Comparison of ENCODE assay signal across 21 mouse cellular contexts in genomic region chr4:138865991-138866390, GRCm38 (mm10). TPM values are rescaled to one million over a fixed set of nuclear protein-coding genes. Genes with fewer than 3 reads are reported as not detected.
DNase-seq lines count a peak whose midpoint lies in the region; ATAC-seq and TF ChIP-seq lines count a peak whose summit lies in the region.
"Had no signal": no experiment of that assay in that cellular context is flagged by ENCODE, and none has a peak within 500 bp of the region (broad histone marks: within the 10 kb centered on the region; RNA-seq: fewer than 3 reads in every experiment).

No protein-coding gene starts in this region.

- H3K4me2 ChIP-seq in CH12.LX (ENCODE audit: insufficient read depth, low read depth, poor library complexity, severe bottlenecking): peak overlapping the region; percentile 57
- peak overlapping the region; percentile 44 for H3K4me2 ChIP-seq in myocyte (ENCODE audit: low read depth)
- H3K4me2 ChIP-seq in hindbrain, embryonic 14.5 days (replicated peaks): no peak overlapping the region
- H3K4me2 ChIP-seq: embryonic facial prominence, embryonic 13.5 days; embryonic facial prominence, embryonic 15.5 days; forebrain, embryonic 12.5 days had no signal

- DNase-seq in CH12.LX (ENCODE audit: extremely low read depth) (no peak), MEL (ENCODE audit: low read depth, low spot score) (no peak)
- no peak for DNase-seq in heart, postnatal 14 days
- DNase-seq in hindbrain, embryonic 14.5 days (ENCODE audit: low spot score): no peak

- intact Hi-C loops in heart, postnatal 14 days (cut with DNase I): loop anchor here (1.0 kb wide), 1 partner anchor 18 kb away; no protein-coding TSS in a partner anchor

- H3K4me1 ChIP-seq in CH12.LX (ENCODE audit: control insufficient read depth in 1 of 2, insufficient read depth in 2 of 2) (peaks cover 4 to 5% of the 10 kb centered on the region in 2 experiments; a peak in 3 of 4 replicates), MEL (ENCODE audit: control insufficient read depth in 1 of 2, insufficient read depth in 2 of 2, low read length in 2 of 2) (peaks cover 1 to 4% of the 10 kb centered on the region in 2 experiments; a peak in 3 of 4 replicates)
- H3K4me1 ChIP-seq in hindbrain, embryonic 14.5 days (replicated peaks; ENCODE audit: control insufficient read depth, insufficient read depth, low read length): no peaks in the 10 kb centered on the region
- H3K4me1 ChIP-seq: embryonic facial prominence, embryonic 13.5 days; embryonic facial prominence, embryonic 15.5 days; forebrain, embryonic 10.5 days; forebrain, embryonic 12.5 days had no signal

- TF ChIP-seq EP300 in CH12.LX (IDR thresholded peaks at IDR 0.05; ENCODE audit: low read length): no peak
- no peak for TF ChIP-seq EP300 in MEL (IDR thresholded peaks at IDR 0.05; ENCODE audit: low read depth in 1 of 2, low read length in 2 of 2)

- H3K27ac ChIP-seq in CH12.LX (ENCODE audit: insufficient read depth, low read depth) (no peak overlapping the region), MEL (ENCODE audit: control insufficient read depth, low read depth, low read length) (no peak overlapping the region)
- no peak overlapping the region for H3K27ac ChIP-seq in hindbrain, embryonic 14.5 days
- H3K27ac ChIP-seq: embryonic facial prominence, embryonic 13.5 days; embryonic facial prominence, embryonic 15.5 days; forebrain, embryonic 10.5 days; forebrain, embryonic 12.5 days had no signal

- H3K4me3 ChIP-seq in CH12.LX (replicated peaks in 1 of 3; ENCODE audit: low read depth in 2 of 3, low read length in 2 of 3, poor library complexity in 1 of 3) (no peak overlapping the region), MEL (ENCODE audit: control insufficient read depth in 1 of 2, insufficient read depth in 1 of 2, low read depth in 2 of 2, low read length in 2 of 2) (peak overlapping the region; percentile 56 to 96), myocyte (no peak overlapping the region)
- no peak overlapping the region for H3K4me3 ChIP-seq in hindbrain, embryonic 14.5 days (replicated peaks; ENCODE audit: low read length)
- H3K4me3 ChIP-seq: embryonic facial prominence, embryonic 13.5 days; embryonic facial prominence, embryonic 15.5 days; erythroblast, embryonic 14.5 days; forebrain, embryonic 10.5 days; forebrain, embryonic 12.5 days had no signal

- TF ChIP-seq POLR2A in CH12.LX (IDR thresholded peaks at IDR 0.05; ENCODE audit: low read depth, low read length): no peak
- TF ChIP-seq POLR2A in MEL (IDR thresholded peaks at IDR 0.05; ENCODE audit: control insufficient read depth in 1 of 2, insufficient read depth in 1 of 2, low read depth in 1 of 2, low read length in 2 of 2, poor library complexity in 1 of 2): no peak
- TF ChIP-seq POLR2A in myocyte (IDR thresholded peaks at IDR 0.05; ENCODE audit: insufficient read length, low read depth): no peak

- H3ac ChIP-seq in myocyte (ENCODE audit: control insufficient read depth, insufficient read length): no peak overlapping the region

- 72% methylated on average over 6 of the region's 6 CpGs for WGBS in hindbrain, embryonic 14.5 days

- no peak for ATAC-seq in hindbrain, embryonic 14.5 days (ENCODE audit: low FRiP score)
- ATAC-seq: forebrain, embryonic 14.5 days; forebrain, embryonic 16.5 days had no signal

- dilution Hi-C loops in CH12.LX (cut with MboI; ENCODE audit: extremely low pct_ligation_motif_present, extremely low pct_unique_long_range_greater_than_20kb, low sequenced_read_pairs): no loop called here

- in situ Hi-C loops in CH12.LX (cut with MboI; ENCODE audit: low pct_ligation_motif_present, low pct_unique_long_range_greater_than_20kb, low sequenced_read_pairs): no loop called here

- TF ChIP-seq RAD21 in CH12.LX (IDR thresholded peaks at IDR 0.05; ENCODE audit: low read depth, low read length): no peak
- TF ChIP-seq RAD21 in MEL (IDR thresholded peaks at IDR 0.05; ENCODE audit: low read depth, low read length): no peak

- no peak for TF ChIP-seq CTCF in CH12.LX (conservative IDR thresholded peaks at IDR 0.05 in 1 of 2, IDR thresholded peaks at IDR 0.05 in 1 of 2; ENCODE audit: low read depth in 2 of 2, low read length in 2 of 2)
- TF ChIP-seq CTCF in MEL (IDR thresholded peaks at IDR 0.05 in 2 of 3, conservative IDR thresholded peaks at IDR 0.05 in 1 of 3; ENCODE audit: control insufficient read depth in 1 of 3, insufficient read depth in 1 of 3, low read depth in 2 of 3, low read length in 3 of 3, poor library complexity in 1 of 3, severe bottlenecking in 1 of 3): no peak

- H3K36me3 ChIP-seq in CH12.LX (replicated peaks in 1 of 2; ENCODE audit: control insufficient read depth in 1 of 2, insufficient read depth in 1 of 2, low read length in 1 of 2) (no peaks in the 10 kb centered on the region), MEL (ENCODE audit: control insufficient read depth in 1 of 2, insufficient read depth in 2 of 2, low read length in 2 of 2) (no peaks in the 10 kb centered on the region; a peak in 1 of 4 replicates), myocyte (ENCODE audit: control insufficient read depth, insufficient read depth) (no peaks in the 10 kb centered on the region)
- no peaks in the 10 kb centered on the region for H3K36me3 ChIP-seq in hindbrain, embryonic 14.5 days (replicated peaks; ENCODE audit: control insufficient read depth, insufficient read depth)
- H3K36me3 ChIP-seq: embryonic facial prominence, embryonic 13.5 days; embryonic facial prominence, embryonic 15.5 days; forebrain, embryonic 10.5 days; forebrain, embryonic 12.5 days; G1E had no signal

- no peak overlapping the region for H3K9ac ChIP-seq in CH12.LX (ENCODE audit: insufficient read depth, low read depth)
- peak overlapping the region; percentile 59 for H3K9ac ChIP-seq in MEL (ENCODE audit: control insufficient read depth, low read depth, low read length, poor library complexity, severe bottlenecking)
- H3K9ac ChIP-seq in hindbrain, embryonic 14.5 days: no peak overlapping the region
- H3K9ac ChIP-seq: embryonic facial prominence, embryonic 13.5 days; embryonic facial prominence, embryonic 15.5 days; forebrain, embryonic 12.5 days had no signal

- peaks cover 5% of the 10 kb centered on the region for H3K9me3 ChIP-seq in CH12.LX (replicated peaks; ENCODE audit: low read length)
- no peaks in the 10 kb centered on the region for H3K9me3 ChIP-seq in MEL (replicated peaks; ENCODE audit: insufficient read depth, low read length)
- peaks cover 4% of the 10 kb centered on the region; the same call in 1 of the 2 replicates for H3K9me3 ChIP-seq in hindbrain, embryonic 14.5 days (ENCODE audit: control insufficient read depth, low read length)
- H3K9me3 ChIP-seq: embryonic facial prominence, embryonic 13.5 days; embryonic facial prominence, embryonic 15.5 days; forebrain, embryonic 10.5 days; forebrain, embryonic 12.5 days; G1E had no signal

- peaks cover 80% of the 10 kb centered on the region for H3K27me3 ChIP-seq in CH12.LX (replicated peaks)
- peaks cover 0 to 1% of the 10 kb centered on the region in 2 experiments; a peak in 2 of 4 replicates for H3K27me3 ChIP-seq in MEL (ENCODE audit: control insufficient read depth in 1 of 2, insufficient read depth in 2 of 2, low read length in 2 of 2)
- no peaks in the 10 kb centered on the region for H3K27me3 ChIP-seq in myocyte (ENCODE audit: control insufficient read depth, insufficient read depth, insufficient read length)
- H3K27me3 ChIP-seq in hindbrain, embryonic 14.5 days (ENCODE audit: control insufficient read depth, insufficient read depth, low read length): no peaks in the 10 kb centered on the region
- H3K27me3 ChIP-seq: embryonic facial prominence, embryonic 15.5 days had no signal

- H3K79me2 ChIP-seq in CH12.LX (replicated peaks; ENCODE audit: control insufficient read depth, extremely low read depth, insufficient read depth, poor library complexity, severe bottlenecking) (no peaks in the 10 kb centered on the region), MEL (ENCODE audit: control insufficient read depth, insufficient read depth, low read length, poor library complexity) (no peaks in the 10 kb centered on the region), myocyte (ENCODE audit: control insufficient read depth, insufficient read depth) (no peaks in the 10 kb centered on the region)

RNA-seq across cellular contexts. Expression of gene Pla2g5, which starts 2.7 kb away (rescaled TPM):
- total RNA-seq in CH12.LX (2012; rRNA removed) (0.29 and 0.68 TPM in 2 replicates), CH12.LX (2014; rRNA removed) (not detected in 2 replicates), MEL (2012; rRNA removed) (not detected in 2 replicates)
- polyA plus RNA-seq in CH12.LX (2012; ENCODE audit: insufficient read length, low read depth) (0.25 and 0.53 TPM in 2 replicates), MEL (2012; ENCODE audit: insufficient read depth in 1 of 2, insufficient read length in 2 of 2, low read depth in 1 of 2, low replicate concordance in 2 of 2, missing spikeins in 1 of 2) (not detected), myocyte (2012; fragmentation: generic; extraction: Trizol) (0.10 TPM)
- 10 to 100 TPM; 22.4 to 30.4 TPM for total RNA-seq in heart, postnatal 14 days (2021)
- 0.29 TPM in 2 replicates for polyA plus RNA-seq in hindbrain, embryonic 14.5 days (2014; fragmentation: Nextera tagmentation; extraction: Ambion mirVana)
- total RNA-seq: common myeloid progenitor, adult 5-6 weeks had no signal
- polyA plus RNA-seq: erythroblast, embryonic 14.5 days had no signal

RNA-seq across cellular contexts. Expression of gene Gm13030, which starts 7.8 kb away (rescaled TPM):
- total RNA-seq in CH12.LX (2012; rRNA removed): not detected in 2 replicates
- total RNA-seq in CH12.LX (2014; rRNA removed): not detected in 2 replicates
- not detected in 2 replicates for polyA plus RNA-seq in CH12.LX (2012; ENCODE audit: insufficient read length, low read depth)
- total RNA-seq in MEL (2012; rRNA removed): not detected in 2 replicates
- not detected for polyA plus RNA-seq in MEL (2012; ENCODE audit: insufficient read depth in 1 of 2, insufficient read length in 2 of 2, low read depth in 1 of 2, low replicate concordance in 2 of 2, missing spikeins in 1 of 2)
- not detected for polyA plus RNA-seq in myocyte (2012; fragmentation: generic; extraction: Trizol)
- not detected for total RNA-seq in heart, postnatal 14 days (2021)
- polyA plus RNA-seq in hindbrain, embryonic 14.5 days (2014; fragmentation: Nextera tagmentation; extraction: Ambion mirVana): not detected in 2 replicates
- total RNA-seq: adrenal gland, adult 2 months; adrenal gland, postnatal 10 days; adrenal gland, postnatal 25 days; adrenal gland, postnatal 4 days; common myeloid progenitor, adult 5-6 weeks; G1E had no signal
- polyA plus RNA-seq: adrenal gland, adult 2 months; brain, embryonic 14.5 days; C2C12; embryonic facial prominence, embryonic 11.5 days; embryonic facial prominence, embryonic 13.5 days; embryonic facial prominence, embryonic 15.5 days; erythroblast, embryonic 14.5 days; forebrain, embryonic 10.5 days; forebrain, embryonic 12.5 days; forebrain, embryonic 14.5 days; forebrain, embryonic 16.5 days; G1E had no signal

RNA-seq across cellular contexts. Expression of gene Pla2g2e, which starts 11.8 kb away (rescaled TPM):
- total RNA-seq in CH12.LX (2012; rRNA removed) (0.30 and 0.50 TPM in 2 replicates), CH12.LX (2014; rRNA removed) (not detected in 2 replicates), MEL (2012; rRNA removed) (not detected in 2 replicates)
- polyA plus RNA-seq in CH12.LX (2012; ENCODE audit: insufficient read length, low read depth) (not detected in 2 replicates), MEL (2012; ENCODE audit: insufficient read depth in 1 of 2, insufficient read length in 2 of 2, low read depth in 1 of 2, low replicate concordance in 2 of 2, missing spikeins in 1 of 2) (not detected), myocyte (2012; fragmentation: generic; extraction: Trizol) (20.4 TPM)
- total RNA-seq in heart, postnatal 14 days (2021): 1 to 10 TPM; 1.4 TPM
- polyA plus RNA-seq in hindbrain, embryonic 14.5 days (2014; fragmentation: Nextera tagmentation; extraction: Ambion mirVana): not detected in 2 replicates
- total RNA-seq: common myeloid progenitor, adult 5-6 weeks had no signal
- polyA plus RNA-seq: brain, embryonic 14.5 days; embryonic facial prominence, embryonic 11.5 days; embryonic facial prominence, embryonic 13.5 days; erythroblast, embryonic 14.5 days; forebrain, embryonic 10.5 days; forebrain, embryonic 12.5 days; forebrain, embryonic 14.5 days; forebrain, embryonic 16.5 days had no signal

RNA-seq across cellular contexts. Expression of gene Otud3, which starts 47.8 kb away (rescaled TPM):
- total RNA-seq in CH12.LX (2012; rRNA removed) (5.5 and 6.3 TPM in 2 replicates), CH12.LX (2014; rRNA removed) (2.8 and 3.2 TPM in 2 replicates), MEL (2012; rRNA removed) (11.3 and 11.7 TPM in 2 replicates)
- polyA plus RNA-seq in CH12.LX (2012; ENCODE audit: insufficient read length, low read depth) (5.4 TPM in 2 replicates), MEL (2012; ENCODE audit: insufficient read depth in 1 of 2, insufficient read length in 2 of 2, low read depth in 1 of 2, low replicate concordance in 2 of 2, missing spikeins in 1 of 2) (10 to 100 TPM in 1 of 2 experiments, not detected in 1; 15.0 TPM), myocyte (2012; fragmentation: generic; extraction: Trizol) (12.5 TPM)
- 10 to 100 TPM in 1 of 2 experiments, 1 to 10 TPM in 1; 9.4 to 10.0 TPM for total RNA-seq in heart, postnatal 14 days (2021)
- polyA plus RNA-seq in hindbrain, embryonic 14.5 days (2014; fragmentation: Nextera tagmentation; extraction: Ambion mirVana): 2.8 and 3.3 TPM in 2 replicates

Comparison
In these comparisons a context has a peak if more than half of its experiments do, and no peak if none do; other contexts are left out.
1. H3K4me3 ChIP-seq: peak in MEL (2 of 2); none in CH12.LX (0 of 3), myocyte (single experiment) and hindbrain, embryonic 14.5 days (single experiment).
2. RNA of gene Pla2g2e, which starts 11.8 kb away (polyA plus RNA-seq): 20.4 TPM in myocyte (single experiment); not detected in CH12.LX, not detected in MEL and not detected in hindbrain, embryonic 14.5 days; every median in the first group is over 10 times any median in the second.
3. Of the 35 proteins assayed by ChIP-seq in both MEL and CH12.LX: peak only in MEL: none; only in CH12.LX: none; in both: ZKSCAN1; in neither: 34.